8 mouse cellular contexts compared by ENCODE assay signal in the genomic region with DNA sequence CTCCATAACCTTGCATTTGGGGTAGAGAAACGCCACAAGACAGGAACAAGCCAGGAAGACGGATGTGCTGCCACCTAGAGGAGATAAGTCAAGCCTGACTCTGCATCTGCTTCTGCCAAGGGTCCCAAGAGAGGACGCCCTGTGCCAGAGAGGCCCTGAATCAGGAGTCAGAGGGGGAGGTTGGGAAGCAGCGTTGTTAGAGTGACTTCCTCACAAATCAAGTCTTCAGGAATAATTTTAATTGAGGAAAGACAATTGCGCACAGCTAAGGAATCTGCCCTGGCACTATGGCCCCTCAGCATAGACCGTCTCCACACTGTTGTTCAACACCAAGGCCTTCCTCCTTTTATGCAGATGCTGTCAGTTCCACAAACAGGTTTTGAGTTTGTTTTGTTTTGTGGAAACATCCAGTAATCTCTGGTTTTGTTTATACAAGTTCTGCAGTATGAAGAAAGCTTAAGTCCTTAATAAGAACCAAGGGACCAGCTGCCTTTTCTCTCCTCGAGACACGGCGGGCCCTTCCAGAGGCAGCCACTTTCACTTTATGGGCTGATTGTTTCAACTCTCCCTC.
DNase-seq lines count a peak whose midpoint lies in the region; ATAC-seq and TF ChIP-seq lines count a peak whose summit lies in the region.

No protein-coding gene starts in this region.

- H3K27me3 ChIP-seq in forebrain, embryonic 10.5 days (ENCODE audit: poor library complexity, severe bottlenecking) = no peaks in the 10 kb centered on the region
- H3K27me3 ChIP-seq in forebrain, embryonic 15.5 days = no peaks in the 10 kb centered on the region
- no peaks in the 10 kb centered on the region for H3K27me3 ChIP-seq in Patski
- H3K27me3 ChIP-seq in testis, adult 2 months (ENCODE audit: control insufficient read depth, insufficient read depth, low read length) = no peaks in the 10 kb centered on the region

- no peak overlapping the region for H3K4me2 ChIP-seq in forebrain, embryonic 15.5 days (replicated peaks)

- H3K4me3 ChIP-seq in forebrain, embryonic 10.5 days = no peak overlapping the region
- H3K4me3 ChIP-seq in forebrain, embryonic 15.5 days = no peak overlapping the region
- no peak overlapping the region for H3K4me3 ChIP-seq in testis, adult 2 months (ENCODE audit: control insufficient read depth, low read depth, low read length)

- ATAC-seq in forebrain, embryonic 15.5 days (replicated peaks) = no peak
- no peak for ATAC-seq in Patski
- ATAC-seq in megakaryocyte progenitor cell, adult 5-6 weeks (replicated peaks; ENCODE audit: poor library complexity) = peak; percentile 90

- no peak overlapping the region for H3K27ac ChIP-seq in forebrain, embryonic 10.5 days
- no peak overlapping the region for H3K27ac ChIP-seq in forebrain, embryonic 15.5 days (replicated peaks)
- H3K27ac ChIP-seq in testis, adult 2 months (ENCODE audit: control insufficient read depth, insufficient read depth, low read depth, low read length) = no peak overlapping the region

- no peak overlapping the region for H3K9ac ChIP-seq in forebrain, embryonic 15.5 days (replicated peaks)

- peak; percentile 83 for TF ChIP-seq CTCF in Patski (IDR thresholded peaks at IDR 0.05)
- TF ChIP-seq CTCF in testis, adult 2 months (IDR thresholded peaks at IDR 0.05; ENCODE audit: control insufficient read depth, insufficient read depth, insufficient replicate concordance, low read depth, low read length) = peak; percentile 54

- peak; percentile 26 for DNase-seq in forebrain, embryonic 10.5 days (ENCODE audit: extremely low spot score, low spot score)
- DNase-seq in Patski (ENCODE audit: low read depth, low spot score) = no peak
- peak; percentile 75 for DNase-seq in embryo, embryonic 10 days (ENCODE audit: low spot score)
- peak; percentile 53 to 69 for DNase-seq in heart, postnatal 10 days
- DNase-seq in large intestine, adult 2 months (ENCODE audit: low read depth, low spot score) = peak; percentile 11

- WGBS in forebrain, embryonic 10.5 days = 59% methylated on average over 9 of the region's 9 CpGs
- 56% methylated on average over 9 of the region's 9 CpGs for WGBS in forebrain, embryonic 15.5 days
- WGBS in large intestine, adult 2 months = 44% methylated on average over 9 of the region's 9 CpGs

- no peaks in the 10 kb centered on the region for H3K4me1 ChIP-seq in forebrain, embryonic 10.5 days
- H3K4me1 ChIP-seq in forebrain, embryonic 15.5 days = no peaks in the 10 kb centered on the region
- H3K4me1 ChIP-seq in testis, adult 2 months (ENCODE audit: control insufficient read depth, insufficient read depth, low read length) = no peaks in the 10 kb centered on the region

- intact Hi-C loops in heart, postnatal 10 days (cut with DNase I) = loop anchor here (2.0 to 5.0 kb wide), 3 partner anchors 49 to 445 kb away; no protein-coding TSS in a partner anchor

- CTCF ChIA-PET in Patski (lab: Charles Lee) = interaction anchor here (1.3 to 1.7 kb wide), 3 partner anchors 9 to 44 kb away, joined by 3 to 6 read pairs (median 4); no protein-coding TSS in a partner anchor

- H3K9me3 ChIP-seq in forebrain, embryonic 10.5 days = no peaks in the 10 kb centered on the region
- no peaks in the 10 kb centered on the region for H3K9me3 ChIP-seq in forebrain, embryonic 15.5 days

- POLR2A ChIA-PET in Patski (lab: Charles Lee) = no interaction called here

- in situ Hi-C loops in Patski (cut with MboI; ENCODE audit: low pct_unique_long_range_greater_than_20kb) = loop anchor here (5.0 kb wide), 1 partner anchor 430 kb away; no protein-coding TSS in a partner anchor

- H3K36me3 ChIP-seq in forebrain, embryonic 10.5 days (replicated peaks) = no peaks in the 10 kb centered on the region
- H3K36me3 ChIP-seq in forebrain, embryonic 15.5 days = no peaks in the 10 kb centered on the region
- no peaks in the 10 kb centered on the region for H3K36me3 ChIP-seq in testis, adult 2 months (ENCODE audit: control insufficient read depth, insufficient read depth, low read length)

- TF ChIP-seq POLR2A in testis, adult 2 months (IDR thresholded peaks at IDR 0.05; ENCODE audit: control insufficient read depth, low read depth, low read length) = no peak
